Mouse (Mus musculus) stomach, postnatal 0 days (tissue): Measurements from ENCODE around the gene Hebp1. TPM values are rescaled to one million over a fixed set of nuclear protein-coding genes. Genes with fewer than 3 reads are reported as not detected.

Experiments
- ATAC-seq: fragments of 200-750 bp; cut with Nextera tagmentation; 2 replicates; pipeline ENCODE4 v1.8.0; 2017; ENCODE audit not compliant: low FRiP score, low TSS enrichment
- DNase-seq: peaks from one replicate; pipeline ENCODE4 v3.0.0-alpha.2; 2016; ENCODE audit warnings: low spot score
- H3K27ac ChIP-seq: fragments of 300-500 bp; sonication (generic); replicated peaks from 2 replicates; pipeline ENCODE4 v1.5.1; 2014; ENCODE audit warnings: mild to moderate bottlenecking, control low read depth
- H3K27me3 ChIP-seq: fragments of 300-500 bp; sonication (generic); 2 replicates; pipeline ENCODE4 v1.6.1; 2014; ENCODE audit warnings: low read length; ENCODE audit not compliant: control insufficient read depth, insufficient read depth
- H3K36me3 ChIP-seq: fragments of 300-500 bp; sonication (generic); 2 replicates; pipeline ENCODE4 v1.6.1; 2014; ENCODE audit warnings: low read length, mixed read lengths; ENCODE audit not compliant: control insufficient read depth, insufficient read depth
- H3K4me1 ChIP-seq: fragments of 300-500 bp; sonication (generic); replicated peaks from 2 replicates; pipeline ENCODE4 v1.6.1; 2014; ENCODE audit warnings: antibody characterized with exemption; ENCODE audit not compliant: control insufficient read depth, insufficient read depth
- H3K4me2 ChIP-seq: fragments of 300-500 bp; sonication (generic); replicated peaks from 2 replicates; pipeline ENCODE4 v1.6.1; 2014; ENCODE audit warnings: low read depth, mild to moderate bottlenecking, control low read depth, moderate library complexity
- H3K4me3 ChIP-seq: fragments of 300-500 bp; sonication (generic); 2 replicates; pipeline ENCODE4 v1.5.1; 2014; ENCODE audit warnings: low read depth, low read length, control low read depth
- H3K9ac ChIP-seq: fragments of 300-500 bp; sonication (generic); 2 replicates; pipeline ENCODE4 v1.6.1; 2014; ENCODE audit warnings: mild to moderate bottlenecking, low read length, control low read depth, mixed read lengths
- H3K9me3 ChIP-seq: fragments of 300-500 bp; sonication (generic); 2 replicates; pipeline ENCODE4 v1.6.1; 2016; ENCODE audit warnings: low read length; ENCODE audit not compliant: control insufficient read depth
- CTCF ChIP-seq: IDR thresholded peaks from 2 replicates; pipeline ENCODE4 v1.5.1; 2016; ENCODE audit warnings: antibody characterized with exemption, low read depth, mild to moderate bottlenecking, moderate library complexity
- EP300 ChIP-seq: optimal IDR thresholded peaks from 2 replicates; pipeline ENCODE3; 2016; ENCODE audit warnings: antibody characterized with exemption
- WGBS: fragments of 180-500 bp; shearing (Covaris S2); extraction: QIAGEN DNeasy Blood & Tissue Kit; methylation state at CpG from one replicate; pipeline ENCODE4 v1.1.7; 2014; 5-methylcytosine and 5-hydroxymethylcytosine counted together
- polyA plus RNA-seq: library from polyadenylated mRNA; unstranded; fragments of >200 nt; fragmentation: Nextera tagmentation; extraction: Ambion mirVana; gene quantifications from 2 replicates; pipeline ENCODE4 v1.2.1, GENCODE M21; 2015

Gene Hebp1
- polyA plus RNA-seq, 1 experiment from 2014 or later = 33.7 TPM

DNA sequence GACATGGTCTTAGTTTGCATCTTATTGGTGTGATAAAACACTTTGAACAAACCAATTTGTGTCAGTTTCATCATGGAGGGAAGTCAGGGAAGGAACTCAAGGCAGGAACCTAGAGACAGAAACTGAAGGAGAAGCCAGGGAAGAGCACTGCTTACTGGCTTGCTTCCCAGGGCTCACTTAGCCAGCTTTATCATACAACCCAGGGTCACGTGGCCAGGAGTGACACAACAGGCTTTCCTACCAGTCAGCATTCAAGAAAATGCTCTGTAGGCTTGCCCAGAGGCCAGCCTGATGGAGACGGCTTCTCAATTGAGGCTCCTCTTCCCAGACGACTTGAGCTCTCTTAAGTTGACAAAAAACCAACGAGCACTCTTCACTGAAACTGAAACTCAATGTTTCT lies 2.9 kb downstream of the Hebp1 start:
- no peak for TF ChIP-seq CTCF
- TF ChIP-seq EP300 = no peak
- Histone ChIP-seq H3K9ac (no peak overlapping the region), H3K27ac (no peak overlapping the region), H3K4me2 (no peak overlapping the region), H3K4me3 (no peak overlapping the region), H3K36me3 (no peaks in the 10 kb centered on the region), H3K9me3 (no peaks in the 10 kb centered on the region), H3K4me1 (0 out of 2 replicates have a peak, but pooled peaks cover under 1% of the 10 kb centered on the region), H3K27me3 (no peaks in the 10 kb centered on the region)
- no peak for DNase-seq
- 72% methylated on average over 4 of the region's 4 CpGs for WGBS
- no peak for ATAC-seq

DNA sequence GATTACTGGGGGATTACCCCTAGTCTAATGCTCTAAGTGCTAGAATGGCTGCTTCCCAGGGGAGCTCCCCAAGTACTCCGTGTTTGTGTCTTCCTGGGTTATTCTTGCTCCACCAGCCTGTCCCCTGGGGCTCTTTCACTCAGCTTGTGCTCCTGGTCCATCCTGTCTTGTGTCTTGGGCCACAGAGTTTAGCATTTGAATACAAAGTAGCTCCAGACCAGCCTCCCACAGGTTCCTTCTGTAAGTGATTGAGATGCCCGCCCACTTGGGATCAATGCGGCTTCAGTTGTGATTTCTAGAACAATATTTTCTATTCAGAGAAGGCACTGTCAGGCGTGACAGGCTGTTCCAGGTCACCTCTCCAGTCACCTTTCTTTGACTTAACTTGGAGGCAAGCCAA lies 4.1 kb downstream of the Hebp1 start:
- no peak overlapping the region for H3K9ac ChIP-seq
- 44% methylated on average over 4 of the region's 4 CpGs for WGBS
- H3K4me2 ChIP-seq = no peak overlapping the region
- H3K27me3 ChIP-seq = no peaks in the 10 kb centered on the region
- no peak overlapping the region; the same call in 1 of the 2 replicates for H3K27ac ChIP-seq
- no peaks in the 10 kb centered on the region for H3K9me3 ChIP-seq
- H3K36me3 ChIP-seq = no peaks in the 10 kb centered on the region
- H3K4me3 ChIP-seq = no peak overlapping the region
- TF ChIP-seq EP300 = no peak
- TF ChIP-seq CTCF = no peak
- ATAC-seq = no peak
- DNase-seq = no peak
- no peaks in the 10 kb centered on the region for H3K4me1 ChIP-seq

DNA sequence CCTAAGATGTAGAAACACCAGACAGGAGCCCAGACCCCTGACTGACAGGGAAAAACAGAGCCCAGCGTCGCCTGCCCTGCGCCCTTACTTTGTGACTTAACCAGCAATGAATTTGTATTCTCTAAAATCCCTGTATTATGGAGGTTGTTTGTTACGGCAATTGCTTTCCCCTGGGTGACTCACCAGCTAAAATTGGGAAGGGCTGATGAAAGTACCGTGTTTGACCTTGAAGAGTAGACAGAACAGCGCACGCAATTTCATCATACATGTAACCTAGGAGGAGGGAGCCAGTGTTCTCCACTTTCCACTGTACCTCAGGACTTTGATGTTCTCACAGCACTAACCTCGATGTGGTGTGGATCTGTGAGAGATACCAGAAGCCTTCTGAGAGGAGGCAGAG lies 4.8 kb downstream of the Hebp1 start:
- H3K27me3 ChIP-seq = no peaks in the 10 kb centered on the region
- DNase-seq = no peak
- H3K36me3 ChIP-seq = no peaks in the 10 kb centered on the region
- TF ChIP-seq CTCF (no peak), EP300 (no peak)
- H3K4me3 ChIP-seq = no peak overlapping the region
- H3K9ac ChIP-seq = no peak overlapping the region
- 69% methylated on average over 8 of the region's 8 CpGs for WGBS
- H3K4me1 ChIP-seq = no peaks in the 10 kb centered on the region
- no peak for ATAC-seq
- H3K4me2 ChIP-seq = no peak overlapping the region
- H3K27ac ChIP-seq = peak overlapping the region; percentile 69
- no peaks in the 10 kb centered on the region for H3K9me3 ChIP-seq

DNA sequence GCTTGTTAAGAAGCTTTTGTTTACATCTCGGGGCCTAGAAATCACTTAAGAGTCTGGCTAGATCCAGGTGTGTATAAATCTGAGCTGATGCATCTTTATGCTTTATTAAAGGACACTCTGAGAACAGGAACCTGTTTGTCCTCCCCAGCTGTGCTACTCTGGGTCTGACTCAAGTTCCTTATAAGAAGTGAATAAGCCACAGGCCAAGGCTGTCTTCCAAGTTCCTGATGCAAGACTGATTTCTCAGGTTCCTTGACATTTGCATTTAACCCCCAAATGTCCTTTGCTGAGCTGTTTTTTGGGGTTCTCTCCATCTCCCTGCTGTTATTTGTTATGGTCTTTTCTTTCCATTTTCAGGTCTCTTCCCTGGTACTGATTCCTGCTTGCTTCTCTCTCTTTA lies 5.9 kb downstream of the Hebp1 start:
- ATAC-seq (no peak), DNase-seq (no peak)
- H3K4me1 ChIP-seq = no peaks in the 10 kb centered on the region
- H3K4me3 ChIP-seq = no peak overlapping the region
- H3K4me2 ChIP-seq = no peak overlapping the region
- TF ChIP-seq CTCF (no peak), EP300 (no peak)
- no peaks in the 10 kb centered on the region for H3K27me3 ChIP-seq
- no peaks in the 10 kb centered on the region for H3K36me3 ChIP-seq
- peak overlapping the region; percentile 30; the same call in 1 of the 2 replicates for H3K27ac ChIP-seq
- no peak overlapping the region for H3K9ac ChIP-seq
- 48% methylated on average over 1 of the region's 1 CpGs for WGBS
- no peaks in the 10 kb centered on the region for H3K9me3 ChIP-seq

DNA sequence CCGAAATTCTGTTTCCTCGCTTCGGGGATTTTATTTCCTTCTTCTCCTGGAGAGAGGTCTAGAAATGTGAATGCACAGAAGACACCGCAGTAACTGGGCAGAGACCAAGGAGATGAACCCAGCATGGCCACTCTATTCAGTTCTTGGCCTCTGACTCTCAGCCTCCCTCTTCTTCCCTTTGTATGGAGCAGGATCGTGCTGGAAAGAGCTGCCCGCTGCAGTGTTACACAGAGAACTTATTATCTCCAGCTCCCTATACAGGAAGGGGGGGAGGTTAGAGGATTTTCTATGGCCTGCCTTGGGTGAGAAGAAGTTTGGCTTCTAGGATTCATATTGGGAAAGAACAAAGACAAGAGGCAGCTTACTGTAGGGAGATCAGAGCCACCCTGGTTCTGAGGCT lies 7.7 kb downstream of the Hebp1 start:
- DNase-seq (no peak), ATAC-seq (no peak)
- no peaks in the 10 kb centered on the region for H3K9me3 ChIP-seq
- TF ChIP-seq CTCF = no peak
- no peak for TF ChIP-seq EP300
- no peak overlapping the region for H3K27ac ChIP-seq
- no peak overlapping the region for H3K9ac ChIP-seq
- no peaks in the 10 kb centered on the region for H3K27me3 ChIP-seq
- no peaks in the 10 kb centered on the region for H3K4me1 ChIP-seq
- 87% methylated on average over 5 of the region's 6 CpGs for WGBS
- no peak overlapping the region for H3K4me2 ChIP-seq
- no peak overlapping the region for H3K4me3 ChIP-seq
- H3K36me3 ChIP-seq = no peaks in the 10 kb centered on the region

DNA sequence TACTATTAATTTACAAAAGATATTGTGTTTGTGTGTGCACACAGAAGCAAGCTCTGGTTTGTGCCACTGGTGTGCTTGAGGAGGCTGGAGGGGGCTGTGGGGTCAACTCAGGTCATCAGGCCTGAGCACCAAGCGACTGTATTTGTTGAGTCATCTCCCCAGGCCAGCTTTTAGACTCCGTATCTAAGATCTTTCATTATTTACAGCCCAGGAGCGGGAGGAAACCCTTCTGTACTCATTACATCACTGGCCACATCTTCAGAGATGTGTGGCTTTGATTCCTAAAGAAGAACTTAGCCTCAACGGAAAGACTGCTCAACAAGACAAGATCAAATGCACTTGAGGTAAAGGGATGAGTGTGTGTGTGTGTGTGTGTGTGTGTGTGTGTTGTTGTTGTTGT lies 9.2 kb downstream of the Hebp1 start:
- H3K27ac ChIP-seq = no peak overlapping the region
- ATAC-seq (no peak), DNase-seq (no peak)
- TF ChIP-seq CTCF (no peak), EP300 (no peak)
- H3K4me3 ChIP-seq = no peak overlapping the region
- no peaks in the 10 kb centered on the region for H3K4me1 ChIP-seq
- WGBS = 61% methylated on average over 4 of the region's 4 CpGs
- no peaks in the 10 kb centered on the region for H3K9me3 ChIP-seq
- H3K27me3 ChIP-seq = no peaks in the 10 kb centered on the region
- no peaks in the 10 kb centered on the region for H3K36me3 ChIP-seq
- no peak overlapping the region for H3K4me2 ChIP-seq
- no peak overlapping the region for H3K9ac ChIP-seq
